Mouse (Mus musculus) thymus, adult 18-20 months (tissue): Measurements from ENCODE around the gene Dnajb9.
A peak's percentile ranks its signal among the peaks of the same experiment; 100 is the strongest.
"Not testable (repeated sequence)": the region's sequence is repeated elsewhere in the genome, so short reads cannot be mapped to it uniquely, and the experiment has no call there.

ENCODE experiments used
- DNase-seq, 2 experiments: peaks; one replicate each; pipeline ENCODE4 v3.0.0; 2022; ENCODE audit warnings: mixed read lengths in 2 of 2

The Dnajb9 gene

DNA sequence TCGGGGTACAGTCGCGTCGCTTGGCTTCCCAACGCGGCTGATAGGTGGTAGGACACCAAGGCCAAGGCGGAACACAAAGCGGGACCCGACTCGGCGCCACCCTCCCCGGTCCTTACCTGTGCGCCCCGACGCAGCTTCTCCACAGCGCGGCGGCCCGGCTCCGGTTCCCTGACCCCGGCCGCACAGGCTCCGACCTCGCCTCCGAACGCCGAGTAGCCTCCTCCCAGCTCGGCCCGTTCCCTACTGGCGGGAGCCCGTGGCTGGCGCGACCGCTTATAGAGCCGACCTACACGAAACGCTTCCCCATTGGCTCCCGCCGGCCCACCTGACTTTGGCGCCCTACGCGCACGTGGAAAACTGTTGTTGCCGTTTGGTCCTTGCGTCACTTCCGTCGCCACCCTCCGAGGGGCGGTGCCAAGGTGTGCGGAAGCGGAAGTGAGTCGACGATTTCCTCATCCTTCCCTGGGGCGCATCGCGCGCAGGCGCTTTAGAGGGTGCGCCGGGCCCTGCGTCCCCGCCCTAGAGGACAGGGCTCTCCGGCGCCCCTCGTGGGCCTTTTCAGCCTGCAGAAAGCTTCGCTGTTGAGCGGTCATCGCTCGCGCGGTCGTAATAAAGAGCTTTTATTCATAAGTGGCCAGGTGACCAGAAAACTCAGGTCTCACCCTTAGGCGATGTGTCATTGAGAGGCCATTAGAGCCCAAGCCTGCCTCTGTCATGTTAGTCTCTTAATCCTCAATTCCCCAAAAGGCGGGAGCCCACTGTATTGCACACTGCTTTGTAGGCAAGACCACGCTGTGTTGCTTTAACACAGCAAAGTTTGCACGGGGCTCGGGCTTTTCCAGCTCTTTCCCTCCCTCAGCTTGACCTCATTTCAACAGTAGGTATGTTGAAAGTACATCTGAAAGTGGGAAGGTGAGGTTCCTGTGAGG lies at the start of gene Dnajb9:
Gene Dnajb9 (minus strand): TSS at position 503 of the 929 bp plus-strand sequence.
- DNase-seq = peak; percentile 99

- no peak for DNase-seq
Measured at GRCm38 (mm10) chr12:44248309-44248977, 38.3 kb upstream of the Dnajb9 start.

DNA sequence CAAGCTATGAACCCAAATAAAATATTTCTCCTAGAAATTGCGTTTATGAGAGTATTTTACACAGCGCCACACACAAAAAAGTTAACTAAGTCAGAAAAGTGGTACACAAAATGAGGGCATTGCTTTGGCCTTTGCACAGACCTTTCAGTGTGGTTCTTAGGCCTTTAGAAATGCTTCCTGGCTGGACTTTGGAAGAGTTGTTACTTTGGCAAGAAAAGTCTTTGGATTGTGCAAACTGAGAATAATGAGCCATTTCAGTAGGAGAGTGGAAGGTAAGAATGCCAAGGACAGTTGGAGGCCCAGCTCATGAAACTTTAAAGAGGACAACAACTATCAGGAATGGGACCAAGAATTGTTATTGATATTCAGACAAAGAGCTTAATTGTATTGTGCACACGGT lies 35.6 kb upstream of the Dnajb9 start:
- DNase-seq = no peak

DNA sequence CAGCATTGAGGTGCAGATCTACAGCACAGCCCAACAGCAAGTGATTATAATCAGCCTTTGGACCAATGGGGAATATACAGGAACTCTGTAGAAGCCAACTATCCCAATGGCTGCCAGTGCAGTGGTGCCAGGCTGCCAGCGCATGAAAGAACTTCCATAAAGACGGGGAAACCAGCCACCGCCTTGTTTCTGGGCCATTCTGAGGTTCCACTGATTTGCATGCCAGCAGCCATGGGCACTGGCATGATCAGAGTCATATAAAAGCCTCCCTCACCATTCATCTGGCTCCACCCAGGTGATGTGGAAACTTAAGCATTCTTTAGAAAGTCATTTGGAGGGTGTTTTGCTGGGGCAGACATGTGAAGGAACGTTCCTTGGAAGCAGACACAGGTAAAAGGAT lies 32.3 kb upstream of the Dnajb9 start:
- DNase-seq = no peak

- no peak for DNase-seq
Measured at GRCm38 (mm10) chr12:44241090-44241489, 31.0 kb upstream of the Dnajb9 start.

- DNase-seq = no peak
Measured at GRCm38 (mm10) chr12:44224650-44225049, 14.5 kb upstream of the Dnajb9 start.

GRCm38 (mm10) chr12:44223044-44223443 lies 12.9 kb upstream of the Dnajb9 start:
- DNase-seq = no peak

- no peak for DNase-seq
Measured at GRCm38 (mm10) chr12:44221651-44222356, 11.7 kb upstream of the Dnajb9 start.

GRCm38 (mm10) chr12:44221070-44221469 lies 10.9 kb upstream of the Dnajb9 start, which contains the start of gene Pnpla8:
TSS of gene Pnpla8 (plus strand) at chr12:44221370.
- not testable (repeated sequence) for DNase-seq

GRCm38 (mm10) chr12:44211555-44211954 lies 1.4 kb upstream of the Dnajb9 start:
- DNase-seq = no peak

DNA sequence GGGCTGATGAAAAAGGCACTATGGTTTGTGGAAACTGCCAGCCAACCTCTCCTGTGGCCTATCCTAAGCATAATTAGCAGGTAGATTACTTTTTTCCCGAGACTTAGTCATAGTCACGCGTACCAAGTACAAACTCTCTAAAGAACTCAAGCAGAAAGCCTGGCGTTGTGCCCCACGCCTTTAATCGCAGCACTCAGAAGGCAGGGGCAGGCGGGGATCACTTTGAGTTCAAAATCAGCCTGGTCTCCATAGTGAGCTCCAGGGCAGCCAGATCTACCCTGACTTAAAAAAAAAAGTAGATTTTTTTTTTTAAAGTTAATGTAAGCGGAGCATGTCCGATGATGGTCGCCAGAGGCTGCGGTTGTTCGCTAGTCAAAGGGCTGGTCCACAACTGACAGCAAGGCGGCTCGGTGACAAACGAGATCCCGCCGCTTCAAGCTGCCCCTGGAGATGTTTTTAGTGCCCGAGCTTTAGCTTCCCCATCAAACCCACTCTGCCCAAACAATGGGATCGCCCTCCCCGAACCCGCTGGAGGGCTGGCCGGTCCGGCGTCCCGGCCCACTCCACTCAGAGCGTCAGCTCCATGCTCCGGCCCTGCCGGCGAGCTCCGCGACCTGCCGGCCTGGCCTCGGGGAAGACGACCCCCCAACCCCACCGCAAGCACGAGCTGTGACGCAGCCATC lies 844 bp downstream of the Dnajb9 start:
- DNase-seq = no peak

- no peak for DNase-seq
Measured at GRCm38 (mm10) chr12:44197873-44198525, 12.1 kb downstream of the Dnajb9 start.

DNA sequence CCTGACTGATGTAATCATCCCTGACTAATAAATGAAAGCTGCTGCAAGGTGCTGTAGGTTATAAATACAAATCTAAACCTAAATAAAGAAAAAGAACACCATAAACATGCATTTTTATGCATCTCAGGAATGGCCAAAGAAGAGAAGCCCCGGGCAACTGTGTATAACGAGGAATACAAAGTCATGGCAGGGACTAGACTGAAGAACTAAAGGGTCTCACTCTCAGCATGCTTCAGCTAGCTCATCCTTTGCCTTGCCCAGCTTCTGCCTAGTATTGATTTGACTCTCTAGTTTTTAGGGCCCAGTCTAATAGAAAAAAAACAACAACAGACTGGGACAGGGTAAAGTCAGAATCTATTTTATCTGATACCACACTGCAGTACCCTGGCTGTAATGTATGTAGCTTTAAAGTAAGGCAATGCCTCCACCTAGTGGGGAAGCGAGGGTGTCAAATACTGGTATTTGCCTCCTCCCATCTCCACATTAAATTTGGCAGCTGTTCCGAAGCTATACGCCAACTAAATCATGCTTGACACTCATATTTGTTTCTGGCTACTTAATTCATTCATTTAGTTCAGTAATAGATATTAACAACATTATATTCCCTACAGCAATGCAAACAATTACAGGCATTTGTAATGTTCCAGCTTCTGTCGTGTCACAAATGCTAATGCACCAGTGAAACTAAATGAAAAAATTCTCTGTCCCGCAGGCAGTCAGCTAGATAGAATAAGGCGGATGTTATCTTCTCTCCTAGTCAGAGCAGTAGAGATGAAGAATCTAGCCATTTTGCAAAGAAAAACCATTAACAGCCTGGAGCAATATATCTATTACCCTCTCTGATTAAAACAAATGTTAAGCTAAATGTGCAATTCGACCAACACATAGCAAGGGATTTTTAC lies 28.8 kb downstream of the Dnajb9 start:
- DNase-seq = no peak

GRCm38 (mm10) chr12:44177038-44177355 lies 33.1 kb downstream of the Dnajb9 start:
- no peak for DNase-seq

DNA sequence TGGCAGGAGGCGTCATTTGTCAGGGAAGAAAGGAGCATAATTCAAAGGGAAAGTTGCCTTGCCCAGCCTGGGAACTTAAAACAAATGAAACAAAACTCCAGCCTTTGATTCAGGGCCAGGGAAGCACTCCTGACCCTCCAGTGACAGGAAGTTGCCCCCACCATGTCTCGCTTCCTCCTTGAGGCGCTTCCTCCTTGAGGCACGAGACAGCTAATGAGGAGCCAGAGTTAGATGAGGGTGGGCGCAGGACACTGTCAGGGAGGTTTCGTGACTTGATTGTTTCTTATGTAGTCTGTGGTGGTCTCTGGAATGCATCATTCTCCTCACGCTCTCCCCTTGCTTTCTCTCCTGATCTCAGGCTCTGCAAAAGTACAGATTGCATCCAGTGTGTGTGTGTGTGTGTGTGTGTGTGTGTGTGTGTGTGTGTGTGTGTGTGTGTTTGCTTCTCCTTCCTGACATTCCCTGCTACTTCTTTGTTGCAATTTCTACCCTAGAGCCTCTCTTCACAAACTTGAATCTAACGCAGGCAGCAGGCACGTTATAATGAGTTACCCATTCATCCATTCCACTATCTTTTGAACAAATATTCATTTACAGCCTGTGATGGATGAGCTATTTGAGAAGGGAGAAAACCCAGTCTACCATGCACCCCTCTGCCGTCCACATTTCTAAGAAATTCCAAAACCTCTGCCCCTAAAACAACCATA lies 33.6 kb downstream of the Dnajb9 start:
- no peak for DNase-seq

DNA sequence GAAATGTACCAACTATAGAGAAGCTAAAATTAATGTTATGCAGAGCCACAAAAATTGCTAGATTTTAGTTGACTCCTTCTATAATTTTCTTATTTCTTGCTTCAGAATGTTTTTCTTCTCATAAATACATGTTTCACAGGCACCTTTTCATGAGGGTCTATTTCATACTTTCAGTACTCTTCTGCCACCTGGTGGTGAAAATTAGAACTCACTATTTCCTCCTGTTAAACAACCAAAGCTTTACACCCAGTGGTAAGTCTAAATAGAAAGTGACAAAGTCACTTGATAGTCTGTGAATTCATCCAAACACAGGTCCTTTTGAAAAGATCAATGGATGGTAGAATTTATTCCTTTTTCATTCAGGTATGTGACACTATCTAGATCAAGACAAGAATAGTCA lies 43.2 kb downstream of the Dnajb9 start:
- no peak for DNase-seq

GRCm38 (mm10) chr12:44159349-44159748 lies 50.8 kb downstream of the Dnajb9 start:
- no peak for DNase-seq
